Mouse (Mus musculus) cerebellum, postnatal 4 days (tissue): ENCODE measurements around the gene Iffo2.
A peak's percentile ranks its signal among the peaks of the same experiment; 100 is the strongest.

Experiments used
- DNase-seq, 2 experiments: peaks; one replicate each; pipeline ENCODE4 v3.0.0; 2022; ENCODE audit warnings: low spot score in 2 of 2, mixed read lengths in 1 of 2

Gene Iffo2

DNA sequence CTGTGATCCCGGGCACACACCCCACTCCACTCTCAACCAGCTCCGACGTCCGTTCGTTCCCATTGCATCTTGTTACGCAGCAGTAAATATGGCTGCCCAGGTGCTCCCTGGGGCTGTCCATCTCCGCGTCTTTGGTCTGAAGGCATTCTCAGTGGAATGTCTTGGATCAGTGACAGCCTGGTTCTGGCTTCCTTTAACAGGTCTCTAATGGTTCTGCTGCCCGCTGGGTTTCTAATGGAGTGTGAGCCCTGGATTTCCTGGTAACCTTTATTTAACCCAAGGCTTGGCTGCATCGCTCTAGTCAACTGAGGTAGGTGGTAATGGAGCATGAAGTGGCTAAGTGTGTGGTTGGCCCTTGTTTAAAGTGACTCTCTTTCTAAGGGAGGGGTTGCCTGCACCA is 1.7 kb downstream of the Iffo2 start:
- no peak for DNase-seq

DNA sequence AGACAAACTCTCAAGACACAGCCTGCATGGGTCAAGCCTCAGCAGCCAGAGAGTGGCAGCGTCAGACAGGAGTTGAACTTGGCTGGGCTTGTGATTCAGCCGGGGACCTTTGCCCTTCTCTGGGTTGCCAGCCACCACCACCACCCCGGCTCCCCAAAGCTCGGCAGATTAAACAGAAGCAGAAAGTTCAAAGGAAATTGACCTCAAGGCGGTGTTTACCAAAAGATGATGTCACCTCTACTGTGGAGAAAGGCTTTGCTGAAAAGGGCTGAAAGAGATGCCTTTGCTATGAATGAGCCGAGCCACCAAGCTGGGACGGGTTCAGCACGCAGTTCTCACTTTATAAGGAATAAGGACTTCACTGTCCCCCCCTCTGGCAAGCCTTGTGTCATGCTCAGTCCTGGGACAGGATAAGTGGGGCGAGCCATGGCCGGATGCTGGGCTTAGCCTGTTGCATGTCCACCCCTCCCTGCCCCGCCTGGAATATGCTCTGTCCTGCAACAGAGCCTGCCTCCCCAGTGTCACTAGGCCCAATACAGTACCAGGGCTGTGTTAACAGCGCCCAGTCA is 4.9 kb downstream of the Iffo2 start:
- DNase-seq, result no peak

DNA sequence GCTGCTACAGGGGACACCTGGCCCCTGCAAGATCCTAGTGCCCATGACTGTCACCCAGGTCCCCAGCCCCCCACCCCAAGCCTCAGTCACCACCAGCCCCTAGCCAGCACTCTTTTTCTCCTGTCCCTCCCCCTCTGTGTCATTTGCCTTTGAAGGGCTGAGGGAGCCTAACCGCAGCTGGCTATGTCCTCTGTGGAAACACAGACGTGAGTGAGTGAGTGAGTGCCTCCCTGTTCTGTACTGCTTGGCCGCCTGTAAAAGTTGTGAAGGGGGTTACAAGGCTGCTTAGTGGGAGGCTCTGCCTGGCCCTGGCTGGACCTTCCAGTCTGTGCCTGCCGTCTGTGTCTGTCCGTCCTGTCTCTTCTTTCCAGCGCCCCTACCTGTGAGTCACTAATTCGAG is 5.4 kb downstream of the Iffo2 start:
- no peak for DNase-seq

DNA sequence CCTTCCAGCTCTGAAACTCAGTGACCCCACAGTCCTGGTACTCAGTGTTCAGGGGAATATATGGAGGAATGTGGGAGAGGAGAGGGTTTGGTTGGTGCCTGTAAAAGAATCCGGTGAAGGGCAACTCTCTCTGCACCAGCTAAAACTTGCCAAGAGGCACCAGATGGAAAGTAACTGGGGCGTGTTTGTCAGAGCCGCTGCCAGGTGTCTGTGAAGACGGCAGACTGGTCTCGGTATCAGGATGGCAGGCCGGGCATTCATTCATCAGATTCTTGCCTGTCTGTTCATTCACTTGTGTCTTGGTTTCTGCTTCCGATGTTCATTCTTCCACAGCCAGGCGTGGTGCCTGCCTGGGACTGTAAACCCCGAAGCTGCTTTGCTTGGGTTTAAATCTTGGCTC is 6.4 kb downstream of the Iffo2 start:
- no peak for DNase-seq

DNA sequence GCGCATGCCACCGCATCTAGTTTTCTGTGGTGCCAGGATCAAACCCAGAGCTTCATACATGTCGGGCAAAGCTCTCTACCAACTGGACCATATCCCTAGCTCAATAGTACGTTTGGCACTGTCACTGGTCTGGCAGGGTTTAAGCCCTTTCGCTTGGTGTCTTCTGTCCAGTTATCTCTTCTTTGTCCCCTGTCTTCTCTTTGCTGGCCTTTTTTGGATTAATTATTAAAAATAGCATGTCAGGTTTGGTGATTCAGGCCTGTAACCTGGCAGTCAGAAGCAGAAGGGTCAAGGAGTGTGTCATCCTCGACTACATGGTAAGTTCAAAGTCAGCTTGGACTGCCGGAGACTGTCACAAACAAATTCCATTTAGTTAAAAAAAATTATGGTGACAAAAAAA is 10.4 kb downstream of the Iffo2 start:
- no peak for DNase-seq

DNA sequence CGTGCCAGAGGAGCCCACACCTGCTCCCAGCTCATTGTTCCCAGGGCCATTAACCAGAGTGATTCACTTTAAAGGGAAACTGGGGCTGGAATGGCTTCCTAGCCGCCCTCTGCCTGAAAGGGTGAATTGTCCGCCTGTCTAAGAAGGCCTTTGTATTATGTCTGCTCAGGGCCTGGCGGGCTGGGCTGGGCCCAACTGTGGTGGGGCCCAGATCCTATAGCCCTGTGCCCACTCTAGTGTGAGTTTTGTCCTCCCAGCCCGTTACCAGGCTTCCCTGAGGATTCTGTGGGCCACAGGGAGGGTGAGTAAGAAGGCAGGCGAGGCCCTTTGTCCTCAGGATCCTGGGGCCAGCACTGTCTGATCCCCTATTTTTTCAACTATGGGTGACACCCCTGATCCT is 15.4 kb downstream of the Iffo2 start:
- no peak for DNase-seq

DNA sequence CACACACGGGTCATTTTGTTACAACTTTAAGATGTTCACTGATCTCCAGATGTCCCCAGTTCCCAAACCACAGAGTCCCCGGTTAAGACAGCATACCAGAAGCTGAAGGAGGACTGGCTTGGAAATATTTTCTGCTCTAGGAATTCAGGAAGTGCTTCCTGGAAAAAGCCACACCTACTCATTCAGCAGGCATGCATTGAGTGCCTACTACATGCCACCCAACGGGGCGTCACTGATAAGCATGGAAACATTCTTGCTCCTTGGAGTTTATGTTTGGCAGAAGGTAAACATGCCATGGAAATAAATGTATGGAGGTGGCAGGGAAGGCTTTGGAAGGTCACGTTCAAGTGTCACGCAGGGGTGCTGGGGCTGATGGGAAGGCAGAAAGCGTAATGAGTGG is 19.1 kb downstream of the Iffo2 start:
- DNase-seq, result no peak

DNA sequence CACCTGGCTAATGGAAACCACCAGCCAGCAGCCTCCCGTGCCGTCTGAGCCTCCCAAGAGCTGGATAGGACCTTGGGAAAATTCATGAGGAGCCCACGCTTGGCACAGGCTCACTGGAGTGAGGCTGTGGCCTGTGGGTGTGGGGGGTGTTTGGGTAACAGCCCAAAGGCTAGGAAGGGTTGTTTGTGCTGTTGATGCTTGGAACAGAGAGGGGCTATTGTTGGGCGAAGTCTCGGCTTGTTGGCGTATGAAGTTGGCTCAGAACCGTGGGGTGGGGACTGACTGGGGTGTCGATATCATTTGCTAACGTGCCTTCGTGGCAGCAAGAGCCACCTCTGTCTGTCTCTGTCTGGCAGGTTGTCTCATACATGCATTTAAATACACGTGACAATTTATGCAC is 24.9 kb downstream of the Iffo2 start:
- DNase-seq, result no peak

DNA sequence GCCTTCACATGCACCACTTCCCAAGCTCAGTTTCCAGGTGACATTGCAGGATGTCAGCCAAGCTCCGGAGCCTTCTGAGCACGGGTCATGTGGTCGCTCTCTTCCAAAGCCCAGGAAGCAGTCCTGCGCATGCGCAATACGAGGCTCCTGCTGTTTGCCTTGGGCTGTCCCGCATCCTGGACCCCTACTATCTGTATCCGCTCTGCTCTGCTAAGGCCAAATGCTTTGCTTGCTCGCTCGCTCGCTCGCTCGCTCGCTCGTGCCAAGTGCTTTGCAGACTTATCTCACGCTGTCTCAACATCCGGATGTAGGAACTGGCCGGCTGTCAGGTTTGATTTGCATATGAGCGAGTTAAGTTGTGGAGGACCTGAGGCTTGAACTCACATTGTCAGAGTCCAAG is 25.6 kb downstream of the Iffo2 start:
- peak in 1 of 2 experiments; percentile 30 for DNase-seq

DNA sequence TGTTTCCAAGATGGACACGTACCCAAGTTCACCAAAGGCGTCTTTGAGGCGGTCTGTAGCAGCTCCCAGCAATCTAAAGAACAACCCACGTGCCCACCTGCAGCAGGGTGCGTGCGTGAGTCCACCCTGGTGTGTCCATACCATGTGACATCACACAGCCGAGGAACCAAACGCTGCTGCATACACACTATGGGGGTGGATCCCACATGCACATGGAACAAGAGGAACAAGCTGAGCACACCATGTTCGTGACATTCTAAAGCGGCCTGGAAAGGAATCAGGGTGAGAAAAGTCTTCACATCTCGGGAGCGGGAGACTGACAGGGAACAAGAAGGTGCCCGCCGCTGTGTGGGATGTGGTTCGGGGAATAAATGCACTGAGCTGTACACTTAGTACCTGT is 38.0 kb downstream of the Iffo2 start:
- no peak for DNase-seq

DNA sequence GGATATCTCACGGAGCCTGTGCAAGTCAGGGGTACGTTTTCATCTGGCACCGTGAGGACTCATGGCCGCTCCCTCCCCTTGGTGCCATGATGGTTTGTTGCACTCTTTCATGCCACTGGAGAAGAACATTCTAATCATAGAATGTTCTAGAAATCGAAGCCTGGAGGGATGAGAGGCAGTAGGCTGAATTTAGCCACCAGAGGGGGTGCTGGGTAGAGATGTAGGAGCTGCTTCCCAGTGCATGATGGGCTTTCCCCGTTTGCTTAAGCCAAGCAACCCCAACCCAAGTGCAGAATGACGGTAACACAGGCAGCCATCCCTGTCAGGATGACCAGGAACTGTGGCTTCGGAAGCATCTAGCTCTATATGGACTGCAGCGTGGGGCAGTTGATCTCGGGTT is 40.4 kb downstream of the Iffo2 start:
- DNase-seq, result no peak

DNA sequence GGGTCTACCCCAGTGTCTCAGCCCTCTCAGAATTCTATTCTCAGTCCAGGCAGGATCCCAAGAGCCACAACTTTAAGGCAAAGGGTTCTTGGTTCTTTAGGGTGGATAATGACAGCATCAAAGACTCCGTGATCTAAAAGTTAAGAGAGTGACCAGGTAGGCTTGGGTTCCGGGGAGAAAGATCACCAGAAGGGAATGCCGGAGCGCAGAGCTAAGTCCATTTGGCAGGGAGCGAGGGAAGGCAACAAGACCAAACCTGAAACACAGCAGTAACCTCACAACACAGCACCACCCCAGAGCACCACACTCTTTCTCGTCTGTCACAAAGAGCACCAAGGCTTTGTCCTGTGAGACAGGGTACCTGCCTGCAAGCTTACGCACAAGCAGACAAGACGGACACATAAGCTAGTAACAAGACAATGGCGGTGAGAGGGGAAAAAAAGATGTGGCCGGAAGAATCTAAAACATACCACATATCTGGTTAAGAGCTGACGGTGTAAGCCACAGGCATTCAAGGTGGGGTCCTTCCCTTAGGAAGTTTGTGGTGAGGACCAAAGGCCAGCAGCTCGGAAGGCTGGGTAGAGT is 42.7 kb downstream of the Iffo2 start:
- DNase-seq, result no peak

DNA sequence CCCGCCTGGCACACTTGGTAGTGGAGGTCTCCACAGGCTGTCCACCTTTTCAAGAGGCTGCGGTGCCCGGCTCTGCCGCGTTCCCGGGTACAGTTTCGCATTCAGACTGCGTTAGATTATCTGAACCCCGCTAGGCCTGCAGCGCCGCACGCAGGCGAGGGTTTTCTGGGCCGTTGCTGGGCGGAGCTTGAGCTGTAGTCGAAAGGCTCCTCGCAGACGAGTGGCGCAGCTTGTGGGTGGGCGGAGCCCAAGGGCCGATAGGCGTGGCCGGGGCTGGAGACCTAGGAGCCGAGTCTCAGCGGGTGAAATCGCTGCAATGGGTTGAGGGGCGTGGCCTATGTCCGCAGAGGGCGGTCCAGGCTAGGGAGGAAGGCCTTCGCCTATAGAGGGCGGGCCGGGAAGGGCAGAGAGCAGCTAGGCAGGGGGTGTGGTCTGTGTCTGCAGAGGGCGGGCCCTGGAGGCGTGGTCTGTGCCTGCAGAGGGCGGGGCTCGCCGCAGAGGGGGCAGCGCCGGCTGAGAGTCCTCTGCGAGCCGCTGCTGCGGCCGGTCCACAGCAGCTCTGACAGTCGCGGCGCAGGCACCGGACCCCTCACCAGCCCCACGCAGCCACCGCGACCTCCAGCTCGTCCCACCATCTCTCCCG is 43.9 kb downstream of the Iffo2 start:
- DNase-seq, result peak; percentile 91 to 97

DNA sequence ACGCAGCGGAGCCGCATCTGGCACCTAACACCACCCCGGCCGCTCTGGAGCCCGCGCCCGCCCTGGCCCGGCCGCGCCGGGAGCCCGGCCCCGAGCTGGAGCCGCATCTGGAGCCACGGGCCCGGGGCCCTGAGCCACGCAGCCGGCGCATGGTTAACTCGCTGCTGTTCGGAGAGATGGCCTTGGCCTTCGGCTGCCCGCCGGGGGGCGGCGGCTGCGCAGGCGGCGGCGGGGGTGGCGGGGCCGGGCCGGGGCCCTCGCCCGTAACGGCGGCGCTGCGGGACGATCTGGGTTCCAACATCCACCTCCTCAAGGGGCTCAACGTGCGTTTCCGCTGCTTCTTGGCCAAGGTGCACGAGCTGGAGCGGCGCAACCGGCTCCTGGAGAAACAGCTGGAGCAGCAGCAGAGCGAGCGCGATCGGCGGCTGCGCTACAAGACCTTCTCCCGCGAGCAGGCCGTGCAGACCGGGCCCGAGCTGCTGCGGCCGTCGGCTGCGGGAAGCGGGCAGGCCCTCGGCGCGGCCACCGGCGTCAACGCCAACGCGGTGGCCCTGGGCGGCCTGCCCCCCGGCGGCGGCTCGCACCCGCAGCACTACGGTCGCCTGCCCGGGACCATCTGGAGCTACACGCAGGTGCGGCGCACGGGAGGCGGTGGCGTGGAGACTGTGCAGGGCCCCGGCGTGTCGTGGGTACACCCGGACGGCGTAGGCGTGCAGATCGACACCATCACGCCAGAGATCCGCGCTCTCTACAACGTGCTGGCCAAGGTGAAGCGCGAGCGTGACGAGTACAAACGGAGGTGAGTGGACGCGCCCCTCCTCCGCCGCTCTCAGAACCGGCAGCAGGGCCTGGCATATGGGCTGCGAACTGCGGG is 44.7 kb downstream of the Iffo2 start:
- DNase-seq, result peak in 1 of 2 experiments; percentile 49

DNA sequence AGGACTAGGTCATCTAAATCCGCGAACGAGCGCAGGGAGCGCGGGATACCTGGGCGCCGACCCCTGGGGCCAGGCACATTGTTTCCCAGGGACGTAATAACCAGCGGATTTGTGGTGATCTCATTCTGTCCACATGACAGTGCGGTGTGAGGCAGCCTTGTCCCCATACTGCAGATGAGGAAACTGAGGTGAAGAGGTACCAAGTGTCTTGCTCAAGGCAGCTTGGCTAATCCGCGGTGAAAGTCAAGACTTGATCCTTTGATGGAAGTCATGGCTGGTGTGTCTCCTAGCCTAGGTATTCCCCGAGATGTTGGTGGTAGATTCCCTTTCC is 45.3 kb downstream of the Iffo2 start:
- no peak for DNase-seq

DNA sequence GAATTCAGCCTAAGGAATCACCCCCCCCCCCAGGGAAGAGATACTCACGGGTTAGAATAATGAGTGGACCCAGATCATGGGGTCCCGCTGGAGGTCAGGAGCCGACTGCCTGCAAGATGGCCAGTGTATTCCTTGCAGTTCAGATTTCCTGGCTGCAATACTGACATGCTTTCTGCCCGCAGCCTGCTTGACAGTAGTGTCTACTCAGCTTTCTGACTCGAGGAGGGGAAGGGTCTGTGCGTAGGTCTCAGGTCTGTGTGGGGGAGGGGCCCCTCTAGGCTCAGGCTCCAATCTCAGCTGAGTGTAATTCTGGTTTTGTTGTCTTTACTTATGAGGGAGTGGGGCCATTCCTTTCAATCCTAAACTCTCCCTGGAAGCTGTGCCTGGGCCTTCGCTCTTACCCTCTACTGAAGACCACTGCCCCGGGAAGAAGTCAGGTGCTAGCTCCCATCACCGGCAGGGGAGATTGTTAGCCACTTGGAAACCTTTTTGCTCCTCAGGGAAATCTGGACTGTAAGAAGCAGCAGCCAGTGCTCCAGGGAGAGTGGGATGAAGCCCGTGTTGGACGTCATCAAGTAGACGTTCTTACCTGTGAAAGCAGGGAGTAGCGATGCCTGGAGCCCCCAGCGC is 46.0 kb downstream of the Iffo2 start:
- DNase-seq, result no peak

DNA sequence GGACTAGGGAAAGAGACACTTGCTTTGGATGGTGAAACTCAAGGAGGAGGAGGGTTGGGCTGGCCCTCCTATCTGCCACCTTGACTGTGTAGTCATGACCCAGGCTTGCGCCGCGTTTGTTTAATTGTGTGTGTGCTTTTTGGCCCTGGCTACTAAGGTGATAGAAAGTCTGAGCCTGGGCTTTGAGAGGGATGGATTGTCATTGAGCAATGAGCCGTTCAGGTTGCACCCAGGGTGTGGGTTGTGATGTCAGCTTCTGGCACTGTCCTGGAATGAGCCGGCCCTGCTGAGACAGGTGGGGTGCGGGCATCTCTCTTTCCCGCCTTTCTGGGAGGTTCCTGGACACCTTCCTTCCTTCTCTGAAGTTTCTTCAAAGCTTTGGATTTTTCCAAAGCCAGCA is 46.7 kb downstream of the Iffo2 start:
- no peak for DNase-seq

DNA sequence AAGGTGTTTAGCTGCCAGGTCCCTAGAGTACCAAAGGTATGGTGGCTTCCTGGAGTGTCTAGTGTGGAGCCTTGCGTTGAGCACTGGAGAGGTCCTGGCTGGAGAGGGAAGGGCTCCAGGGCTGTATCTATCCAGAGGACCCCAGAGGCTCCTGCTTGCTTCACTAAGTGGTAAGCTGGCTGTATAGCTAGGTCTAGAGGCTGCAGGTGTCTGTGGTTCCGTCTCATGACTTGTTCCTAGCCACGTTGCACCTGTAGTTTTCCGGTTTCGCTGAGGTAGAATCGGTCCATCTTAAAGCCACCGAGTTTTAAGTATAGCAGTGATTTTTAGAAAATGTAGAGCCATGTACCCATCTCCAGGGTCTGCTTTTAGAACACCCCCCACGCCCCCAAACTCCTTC is 48.0 kb downstream of the Iffo2 start:
- no peak for DNase-seq

DNA sequence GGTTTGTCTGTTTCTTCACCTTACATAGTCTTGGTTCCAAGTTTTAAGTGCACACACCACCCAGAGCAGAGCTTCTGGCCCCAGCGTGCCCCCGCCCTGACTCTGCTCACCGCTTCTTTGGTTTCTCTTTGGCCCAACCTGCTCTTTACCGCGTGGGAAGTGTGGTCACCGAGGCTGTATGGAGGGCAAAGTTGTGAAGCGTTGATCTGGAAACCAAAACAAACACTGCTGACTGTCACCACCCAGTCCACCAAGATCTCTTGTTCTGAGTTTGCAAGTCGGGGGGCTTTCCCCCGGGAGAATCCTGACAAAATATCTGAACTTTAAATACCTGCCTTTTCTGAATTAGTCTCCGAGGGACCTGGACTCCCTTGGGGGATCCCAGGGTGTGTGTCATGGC is 48.7 kb downstream of the Iffo2 start:
- DNase-seq, result no peak

DNA sequence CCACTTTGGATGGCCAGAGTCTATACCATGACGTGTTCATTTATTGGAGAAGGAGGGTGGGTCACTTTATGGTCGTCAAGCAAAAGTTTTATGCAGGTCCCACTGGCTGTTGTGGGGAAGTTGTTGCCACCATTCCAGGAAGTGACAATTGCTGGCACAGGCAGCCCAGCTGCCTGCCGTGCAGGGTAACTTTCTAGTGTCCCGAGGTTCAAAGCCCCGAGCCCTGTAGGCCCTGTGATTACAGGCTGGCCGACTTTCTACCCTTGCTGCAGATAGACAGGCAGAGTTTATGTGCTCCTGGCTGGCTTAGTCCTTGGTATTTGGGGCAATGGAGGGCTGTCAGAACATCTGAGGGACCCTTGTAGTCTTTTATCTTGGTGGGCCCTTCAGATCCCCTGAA is 49.1 kb downstream of the Iffo2 start:
- no peak for DNase-seq

DNA sequence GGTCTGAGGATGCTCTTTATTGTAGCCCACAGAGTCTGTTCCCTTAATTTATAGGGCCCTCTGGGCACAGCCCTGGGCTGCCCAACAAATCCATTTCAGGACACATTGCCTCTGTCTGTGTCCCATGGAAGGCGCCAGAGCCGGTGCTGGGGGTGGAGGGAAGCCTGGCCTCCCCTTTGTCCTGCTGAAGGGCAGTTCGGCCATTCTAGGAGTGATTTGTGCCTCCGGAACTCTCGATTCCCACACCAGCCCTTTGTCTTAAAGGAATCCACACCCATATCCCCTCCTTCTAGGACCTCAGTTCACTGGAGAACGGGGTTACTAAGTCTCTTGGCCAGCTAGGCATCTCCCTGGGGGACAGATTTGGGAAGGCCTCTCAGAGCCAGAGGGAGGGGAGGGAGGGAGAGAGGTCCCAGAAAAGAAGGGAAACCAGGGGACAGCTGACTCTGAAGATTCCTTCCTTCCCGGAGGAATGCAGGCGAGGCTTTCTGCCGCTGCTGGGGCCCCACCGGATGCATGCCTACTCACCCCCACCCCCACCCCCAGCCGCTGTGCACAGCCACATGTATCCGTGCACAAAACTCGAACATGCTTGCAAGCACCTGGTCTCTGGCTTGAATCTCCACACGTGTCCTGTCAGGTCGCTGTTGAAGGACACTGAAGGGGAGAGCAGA is 50.5 kb downstream of the Iffo2 start:
- DNase-seq, result no peak
